Mouse (Mus musculus) kidney, adult 2 months (tissue): ENCODE data around the gene Zfp335.

ENCODE experiments used
- CTCF ChIP-seq: fragments of 200-500 bp; conservative IDR thresholded peaks from 2 replicates; pipeline ENCODE4 v1.5.1; 2011; ENCODE audit warnings: low read depth, mild to moderate bottlenecking, control low read depth, low read length, moderate library complexity, mixed read lengths; ENCODE audit not compliant: insufficient read depth, insufficient read length
- POLR2A ChIP-seq: fragments of 200-500 bp; IDR thresholded peaks from one replicate; pipeline ENCODE4 v1.6.1; 2011; ENCODE audit warnings: low read depth, low read length, control low read depth

GRCm38 (mm10) chr2:164952448-164952847 is 40.9 kb upstream of the Zfp335 start:
- TF ChIP-seq POLR2A (no peak), CTCF (0 out of 2 replicates have a peak, but pooled peaks have one; percentile 23)
